In genomic region chr9:72535394-72535793, GRCm38 (mm10) we compare ENCODE assay signal across 25 mouse cellular contexts. TPM values are rescaled to one million over a fixed set of nuclear protein-coding genes. Genes with fewer than 3 reads are reported as not detected.
DNase-seq lines count a peak whose midpoint lies in the region; ATAC-seq and TF ChIP-seq lines count a peak whose summit lies in the region.
"Had no signal": no experiment of that assay in that cellular context is flagged by ENCODE, and none has a peak within 500 bp of the region (broad histone marks: within the 10 kb centered on the region; RNA-seq: fewer than 3 reads in every experiment).

No protein-coding gene starts in this region.

- H3ac ChIP-seq in myocyte (ENCODE audit: control insufficient read depth, insufficient read length) = no peak overlapping the region

- peaks cover 77% of the 10 kb centered on the region for H3K79me2 ChIP-seq in myocyte (ENCODE audit: control insufficient read depth, insufficient read depth)

- no peak overlapping the region for H3K9ac ChIP-seq in forebrain, postnatal 0 days
- no peak overlapping the region for H3K9ac ChIP-seq in forebrain, embryonic 11.5 days (ENCODE audit: low read length)
- H3K9ac ChIP-seq in midbrain, embryonic 13.5 days (replicated peaks) = no peak overlapping the region
- H3K9ac ChIP-seq in kidney, embryonic 15.5 days = no peak overlapping the region
- H3K9ac ChIP-seq: limb, embryonic 13.5 days; liver, embryonic 13.5 days; lung, embryonic 14.5 days; neural tube, embryonic 12.5 days had no signal

- no peak overlapping the region for H3K4me3 ChIP-seq in forebrain, postnatal 0 days (ENCODE audit: low read depth, low read length)
- no peak overlapping the region for H3K4me3 ChIP-seq in forebrain, embryonic 11.5 days (ENCODE audit: low read depth, low read length)
- no peak overlapping the region for H3K4me3 ChIP-seq in midbrain, embryonic 13.5 days (replicated peaks)
- no peak overlapping the region for H3K4me3 ChIP-seq in midbrain, embryonic 10.5 days
- peak overlapping the region; percentile 73 for H3K4me3 ChIP-seq in myocyte
- no peak overlapping the region for H3K4me3 ChIP-seq in kidney, embryonic 15.5 days (replicated peaks)
- H3K4me3 ChIP-seq: limb, embryonic 13.5 days; liver, embryonic 13.5 days; neural tube, embryonic 12.5 days had no signal

- no peak overlapping the region for H3K27ac ChIP-seq in forebrain, postnatal 0 days (ENCODE audit: low read depth, low read length)
- H3K27ac ChIP-seq in forebrain, embryonic 11.5 days (ENCODE audit: low read depth, low read length) = no peak overlapping the region
- no peak overlapping the region for H3K27ac ChIP-seq in midbrain, embryonic 13.5 days
- H3K27ac ChIP-seq in midbrain, embryonic 10.5 days (replicated peaks) = no peak overlapping the region
- H3K27ac ChIP-seq in kidney, embryonic 15.5 days = no peak overlapping the region
- H3K27ac ChIP-seq: layer of hippocampus, adult 2 months; limb, embryonic 13.5 days; liver, embryonic 13.5 days; neural tube, embryonic 12.5 days; stomach, postnatal 0 days had no signal

- ATAC-seq in forebrain, postnatal 0 days = no peak
- ATAC-seq in forebrain, embryonic 11.5 days (replicated peaks; ENCODE audit: low FRiP score) = no peak
- ATAC-seq in midbrain, embryonic 13.5 days = no peak
- ATAC-seq in kidney, embryonic 15.5 days (replicated peaks; ENCODE audit: low FRiP score) = no peak
- ATAC-seq: inflammation-experienced regulatory T-cells, adult 6 months; Patski had no signal

- 73% methylated on average over 3 of the region's 3 CpGs for WGBS in forebrain, postnatal 0 days
- WGBS in forebrain, embryonic 11.5 days = 90% methylated on average over 3 of the region's 3 CpGs
- WGBS in midbrain, embryonic 13.5 days = 82% methylated on average over 3 of the region's 3 CpGs
- 96% methylated on average over 3 of the region's 3 CpGs for WGBS in midbrain, embryonic 10.5 days
- WGBS in kidney, embryonic 15.5 days = 72% methylated on average over 3 of the region's 3 CpGs

- no peak for DNase-seq in forebrain, postnatal 0 days
- DNase-seq in forebrain, embryonic 11.5 days (ENCODE audit: low spot score) = no peak
- DNase-seq in midbrain, embryonic 10.5 days (ENCODE audit: low spot score) = no peak
- DNase-seq in fat pad, adult 2 months (ENCODE audit: extremely low read depth, low read depth, low spot score) = peak; percentile 13
- DNase-seq in right cerebral cortex, postnatal 25 days = no peak
- DNase-seq: adrenal gland, postnatal 10 days; cerebellum, adult 9-11 months; embryo, embryonic 11 days; heart, postnatal 14 days; kidney, adult 2 months; kidney, postnatal 14 days; layer of hippocampus, postnatal 36 days; liver, embryonic 13.5 days; lung, embryonic 14.5 days; lung, postnatal 36 days had no signal

- H3K36me3 ChIP-seq in forebrain, postnatal 0 days (ENCODE audit: insufficient read depth) = no peaks in the 10 kb centered on the region
- no peaks in the 10 kb centered on the region for H3K36me3 ChIP-seq in forebrain, embryonic 11.5 days (ENCODE audit: control insufficient read depth, insufficient read depth, low read length)
- peaks cover 3% of the 10 kb centered on the region; the same call in 1 of the 2 replicates for H3K36me3 ChIP-seq in midbrain, embryonic 13.5 days
- H3K36me3 ChIP-seq in midbrain, embryonic 10.5 days = peaks cover 14% of the 10 kb centered on the region
- H3K36me3 ChIP-seq in myocyte (ENCODE audit: control insufficient read depth, insufficient read depth) = no peaks in the 10 kb centered on the region
- H3K36me3 ChIP-seq in kidney, embryonic 15.5 days = peaks cover 3% of the 10 kb centered on the region; the same call in 1 of the 2 replicates

- TF ChIP-seq CTCF in forebrain, postnatal 0 days (IDR thresholded peaks at IDR 0.05; ENCODE audit: low read depth) = no peak

- H3K9me3 ChIP-seq in forebrain, postnatal 0 days (ENCODE audit: low read length) = no peaks in the 10 kb centered on the region
- no peaks in the 10 kb centered on the region for H3K9me3 ChIP-seq in forebrain, embryonic 11.5 days (ENCODE audit: control insufficient read depth, low read length)
- no peaks in the 10 kb centered on the region for H3K9me3 ChIP-seq in midbrain, embryonic 13.5 days
- no peaks in the 10 kb centered on the region for H3K9me3 ChIP-seq in midbrain, embryonic 10.5 days (replicated peaks)
- no peaks in the 10 kb centered on the region for H3K9me3 ChIP-seq in kidney, embryonic 15.5 days (replicated peaks)
- H3K9me3 ChIP-seq: limb, embryonic 13.5 days; liver, embryonic 13.5 days; neural tube, embryonic 12.5 days had no signal

- no peak for TF ChIP-seq POLR2A in myocyte (IDR thresholded peaks at IDR 0.05; ENCODE audit: insufficient read length, low read depth)

- H3K27me3 ChIP-seq in forebrain, postnatal 0 days (ENCODE audit: insufficient read depth, low read length) = no peaks in the 10 kb centered on the region
- no peaks in the 10 kb centered on the region for H3K27me3 ChIP-seq in forebrain, embryonic 11.5 days (ENCODE audit: control insufficient read depth, insufficient read depth, low read length)
- H3K27me3 ChIP-seq in midbrain, embryonic 13.5 days = no peaks in the 10 kb centered on the region
- H3K27me3 ChIP-seq in midbrain, embryonic 10.5 days (ENCODE audit: low read depth, poor library complexity, severe bottlenecking) = no peaks in the 10 kb centered on the region
- H3K27me3 ChIP-seq in myocyte (ENCODE audit: control insufficient read depth, insufficient read depth, insufficient read length) = no peaks in the 10 kb centered on the region
- no peaks in the 10 kb centered on the region for H3K27me3 ChIP-seq in kidney, embryonic 15.5 days
- H3K27me3 ChIP-seq: limb, embryonic 13.5 days; liver, embryonic 13.5 days; neural tube, embryonic 12.5 days; Patski had no signal

- peak overlapping the region; percentile 48; the same call in 1 of the 2 replicates for H3K4me2 ChIP-seq in forebrain, postnatal 0 days (ENCODE audit: low read depth)
- no peak overlapping the region for H3K4me2 ChIP-seq in forebrain, embryonic 11.5 days (ENCODE audit: low read depth, low read length, severe bottlenecking)
- peak overlapping the region; percentile 59; the same call in 1 of the 2 replicates for H3K4me2 ChIP-seq in midbrain, embryonic 13.5 days (replicated peaks)
- peak overlapping the region; percentile 79 for H3K4me2 ChIP-seq in myocyte (ENCODE audit: low read depth)
- H3K4me2 ChIP-seq in kidney, embryonic 15.5 days = no peak overlapping the region
- H3K4me2 ChIP-seq: heart, embryonic 11.5 days; limb, embryonic 13.5 days; liver, embryonic 13.5 days; lung, embryonic 14.5 days had no signal

- peaks cover 7% of the 10 kb centered on the region for H3K4me1 ChIP-seq in forebrain, postnatal 0 days (ENCODE audit: insufficient read depth)
- H3K4me1 ChIP-seq in forebrain, embryonic 11.5 days (replicated peaks; ENCODE audit: control insufficient read depth, insufficient read depth, low read length) = peaks cover 7% of the 10 kb centered on the region
- H3K4me1 ChIP-seq in midbrain, embryonic 13.5 days (replicated peaks) = peaks cover 21% of the 10 kb centered on the region
- peaks cover 27% of the 10 kb centered on the region for H3K4me1 ChIP-seq in midbrain, embryonic 10.5 days
- peaks cover 15% of the 10 kb centered on the region for H3K4me1 ChIP-seq in kidney, embryonic 15.5 days

TF ChIP-seq in myocyte, 11 proteins besides CTCF, POLR2A, EP300 and RAD21:
- TF ChIP-seq E2F4 (IDR thresholded peaks at IDR 0.05; ENCODE audit: insufficient read depth) (no peak), MYOD1 (IDR thresholded peaks at IDR 0.05; ENCODE audit: control insufficient read depth in 1 of 3, insufficient read length in 2 of 3, low read depth in 2 of 3) (no peak), MYOG (IDR thresholded peaks at IDR 0.05; ENCODE audit: control insufficient read depth in 1 of 3, insufficient read depth in 1 of 3, insufficient read length in 2 of 3, low read depth in 2 of 3) (no peak), CEBPB (IDR thresholded peaks at IDR 0.05; ENCODE audit: insufficient read depth, poor library complexity, severe bottlenecking) (no peak), TCF3 (IDR thresholded peaks at IDR 0.05; ENCODE audit: insufficient read length, low read depth) (no peak), USF1 (IDR thresholded peaks at IDR 0.05; ENCODE audit: low read depth) (no peak), POLR2AphosphoS2 (IDR thresholded peaks at IDR 0.05; ENCODE audit: insufficient read length, low read depth) (no peak), TCF12 (IDR thresholded peaks at IDR 0.05; ENCODE audit: insufficient read depth, poor library complexity, severe bottlenecking) (no peak)

RNA-seq across cellular contexts. Expression of gene Rfx7, which starts 3.4 kb away (rescaled TPM):
- 29.5 and 44.8 TPM in 2 replicates for total RNA-seq in forebrain, postnatal 0 days (2014; rRNA removed)
- 7.7 and 10.8 TPM in 2 replicates for polyA plus RNA-seq in forebrain, postnatal 0 days (2015; fragmentation: Nextera tagmentation; extraction: Ambion mirVana)
- 27.0 and 28.0 TPM in 2 replicates for polyA plus RNA-seq in forebrain, embryonic 11.5 days (2014; fragmentation: Nextera tagmentation; extraction: Ambion mirVana)
- polyA plus RNA-seq in midbrain, embryonic 13.5 days (2015; fragmentation: Nextera tagmentation; extraction: Ambion mirVana) = 17.8 and 19.8 TPM in 2 replicates
- 14.8 and 15.4 TPM in 2 replicates for polyA plus RNA-seq in midbrain, embryonic 10.5 days (2016; fragmentation: Nextera tagmentation; extraction: Ambion mirVana)
- 3.7 TPM for polyA plus RNA-seq in myocyte (2012; fragmentation: generic; extraction: Trizol)
- 12.8 and 13.5 TPM in 2 replicates for polyA plus RNA-seq in kidney, embryonic 15.5 days (2015; fragmentation: Nextera tagmentation; extraction: Ambion mirVana)

RNA-seq across cellular contexts. Expression of gene Tex9, which starts 43.4 kb away (rescaled TPM):
- total RNA-seq in forebrain, postnatal 0 days (2014; rRNA removed) = 19.2 and 33.8 TPM in 2 replicates
- polyA plus RNA-seq in forebrain, postnatal 0 days (2015; fragmentation: Nextera tagmentation; extraction: Ambion mirVana) = 19.8 and 29.3 TPM in 2 replicates
- 75.1 and 77.6 TPM in 2 replicates for polyA plus RNA-seq in forebrain, embryonic 11.5 days (2014; fragmentation: Nextera tagmentation; extraction: Ambion mirVana)
- polyA plus RNA-seq in midbrain, embryonic 13.5 days (2015; fragmentation: Nextera tagmentation; extraction: Ambion mirVana) = 50.7 and 53.0 TPM in 2 replicates
- 69.6 and 75.0 TPM in 2 replicates for polyA plus RNA-seq in midbrain, embryonic 10.5 days (2016; fragmentation: Nextera tagmentation; extraction: Ambion mirVana)
- polyA plus RNA-seq in myocyte (2012; fragmentation: generic; extraction: Trizol) = 2.7 TPM
- 34.4 and 37.3 TPM in 2 replicates for polyA plus RNA-seq in kidney, embryonic 15.5 days (2015; fragmentation: Nextera tagmentation; extraction: Ambion mirVana)

Comparison
In these comparisons a context has a peak if more than half of its experiments do, and no peak if none do; other contexts are left out.
1. H3K4me2 ChIP-seq: peak in forebrain, postnatal 0 days (single experiment), midbrain, embryonic 13.5 days (single experiment) and myocyte (single experiment); none in forebrain, embryonic 11.5 days (single experiment) and kidney, embryonic 15.5 days (single experiment).